Mouse (Mus musculus) myocyte (in vitro differentiated cells): ENCODE measurements around the gene Gm4792.
A peak's percentile ranks its signal among the peaks of the same experiment; 100 is the strongest.

ENCODE experiments used
- CEBPB ChIP-seq: IDR thresholded peaks from 2 replicates; pipeline ENCODE4 v1.6.1; 2011; ENCODE audit warnings: mild to moderate bottlenecking, moderate library complexity; ENCODE audit not compliant: poor library complexity, insufficient read depth, severe bottlenecking
- E2F4 ChIP-seq: IDR thresholded peaks from one replicate; pipeline ENCODE4 v1.6.1; 2011; ENCODE audit warnings: mild to moderate bottlenecking, control low read depth, moderate library complexity; ENCODE audit not compliant: insufficient read depth
- MAX ChIP-seq: IDR thresholded peaks from one replicate; pipeline ENCODE4 v1.6.1; 2011; ENCODE audit warnings: low read depth, mild to moderate bottlenecking, control low read depth
- MYOD1 ChIP-seq, 3 experiments: IDR thresholded peaks; one replicate each; pipeline ENCODE4 v1.6.1; 2011; ENCODE audit warnings: control low read depth in 2 of 3, low read depth in 2 of 3, mild to moderate bottlenecking in 2 of 3, moderate library complexity in 1 of 3; ENCODE audit not compliant: insufficient read length in 2 of 3, control insufficient read depth in 1 of 3
- MYOG ChIP-seq, 3 experiments: IDR thresholded peaks; one replicate each; pipeline ENCODE4 v1.6.1; 2011; ENCODE audit warnings: control low read depth in 2 of 3, low read depth in 2 of 3, mild to moderate bottlenecking in 2 of 3; ENCODE audit not compliant: insufficient read length in 2 of 3, control insufficient read depth in 1 of 3, insufficient read depth in 1 of 3
- POLR2A ChIP-seq: IDR thresholded peaks from one replicate; pipeline ENCODE4 v1.6.1; 2011; ENCODE audit warnings: low read depth, mild to moderate bottlenecking, control low read depth, moderate library complexity; ENCODE audit not compliant: insufficient read length
- POLR2AphosphoS2 ChIP-seq: IDR thresholded peaks from one replicate; pipeline ENCODE4 v1.6.1; 2011; ENCODE audit warnings: low read depth, control low read depth; ENCODE audit not compliant: insufficient read length
- REST ChIP-seq: IDR thresholded peaks from one replicate; pipeline ENCODE4 v1.6.1; 2011; ENCODE audit warnings: mild to moderate bottlenecking, control low read depth, moderate library complexity; ENCODE audit not compliant: insufficient read depth, insufficient read length
- SRF ChIP-seq: IDR thresholded peaks from one replicate; pipeline ENCODE4 v1.6.1; 2011; ENCODE audit warnings: low read depth; ENCODE audit not compliant: control insufficient read depth, insufficient read length
- TCF12 ChIP-seq: IDR thresholded peaks from one replicate; pipeline ENCODE4 v1.6.1; 2011; ENCODE audit warnings: mild to moderate bottlenecking, control low read depth; ENCODE audit not compliant: poor library complexity, insufficient read depth, severe bottlenecking
- TCF3 ChIP-seq: IDR thresholded peaks from one replicate; pipeline ENCODE4 v1.6.1; 2011; ENCODE audit warnings: low read depth, control low read depth; ENCODE audit not compliant: insufficient read length

- TF ChIP-seq POLR2A: no peak
- no peak for TF ChIP-seq MYOD1 (IDR thresholded peaks at IDR 0.05; ENCODE audit: control insufficient read depth in 1 of 3, insufficient read length in 2 of 3, low read depth in 2 of 3)
- no peak for TF ChIP-seq POLR2AphosphoS2
- no peak for TF ChIP-seq MAX
- no peak for TF ChIP-seq E2F4
- no peak for TF ChIP-seq CEBPB
- TF ChIP-seq TCF12: no peak
- no peak for TF ChIP-seq MYOG (IDR thresholded peaks at IDR 0.05; ENCODE audit: control insufficient read depth in 1 of 3, insufficient read depth in 1 of 3, insufficient read length in 2 of 3, low read depth in 2 of 3)
- peak; percentile 94 for TF ChIP-seq REST
- TF ChIP-seq TCF3: no peak
- TF ChIP-seq SRF: no peak
Observed at GRCm38 (mm10) chr10:94305526-94305925, 7.0 kb upstream of the Gm4792 start.
